Mouse (Mus musculus): ENCODE measurements around the gene Mfsd5. TPM values are rescaled to one million over a fixed set of nuclear protein-coding genes. Genes with fewer than 3 reads are reported as not detected.

Gene Mfsd5
- polyA plus RNA-seq, 1 experiment from 2014 or later = 80.4 TPM

DNA sequence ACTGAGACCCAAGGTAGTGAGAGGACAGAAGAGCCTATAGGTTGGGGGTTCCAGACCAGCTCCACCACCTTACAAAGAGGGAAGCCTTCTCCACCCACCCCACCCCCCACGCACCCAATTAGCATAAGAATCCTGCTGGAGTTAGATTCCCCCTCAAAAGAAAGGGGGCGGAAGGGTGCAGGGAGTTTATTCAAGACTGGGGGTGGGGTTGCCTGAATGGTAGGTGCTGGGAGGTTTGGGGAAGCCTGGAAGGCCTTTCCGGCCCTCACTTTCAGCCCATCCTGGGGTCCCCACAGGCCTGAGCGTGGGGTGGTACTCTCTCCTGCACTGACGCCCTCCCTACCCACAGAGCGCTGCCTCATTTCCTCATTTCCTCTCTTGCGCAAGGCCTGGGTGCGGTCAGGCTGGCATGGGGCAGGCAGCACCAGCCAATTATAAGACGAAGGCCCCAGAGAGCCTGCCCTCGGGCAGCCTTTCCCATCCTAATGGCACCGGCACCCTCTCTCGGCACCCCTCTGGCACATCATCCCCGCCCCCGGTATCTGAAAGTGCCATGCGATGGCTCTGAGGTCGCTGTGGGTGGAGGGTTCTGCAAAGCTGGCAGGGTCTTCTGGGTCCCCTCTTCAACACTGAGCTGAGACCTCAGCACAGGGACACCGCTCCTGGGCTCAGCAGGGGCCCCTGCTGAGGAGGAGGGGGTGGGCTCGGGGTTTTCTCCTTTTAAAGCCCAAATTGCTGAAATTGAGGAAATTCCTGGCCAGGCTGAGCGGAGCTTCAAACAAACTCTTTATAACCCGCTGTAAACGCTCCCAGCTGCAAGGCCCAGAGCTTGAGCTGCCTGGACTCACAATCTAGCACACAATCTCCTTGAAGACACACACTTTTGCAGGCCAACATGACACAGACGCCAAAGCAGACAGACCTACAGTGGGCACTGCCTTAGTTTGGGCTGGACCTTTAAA lies 35.7 kb upstream of the Mfsd5 start:
- Histone ChIP-seq H3K9ac (ENCODE audit: low read depth, low read length) (peak overlapping the region; percentile 37; the same call in 1 of the 2 replicates), H3K9me3 (ENCODE audit: control insufficient read depth) (no peaks in the 10 kb centered on the region), H3K4me3 (ENCODE audit: low read depth, low read length) (peak overlapping the region; percentile 75), H3K27me3 (replicated peaks; ENCODE audit: control insufficient read depth, insufficient read depth, low read length) (no peaks in the 10 kb centered on the region), H3K4me1 (replicated peaks; ENCODE audit: control insufficient read depth, insufficient read depth, low read length) (peaks cover 8% of the 10 kb centered on the region), H3K36me3 (ENCODE audit: control insufficient read depth, insufficient read depth) (peaks cover 6% of the 10 kb centered on the region; the same call in 1 of the 2 replicates), H3K27ac (ENCODE audit: low read depth, low read length) (peak overlapping the region; percentile 35; the same call in 1 of the 2 replicates), H3K4me2 (replicated peaks; ENCODE audit: low read depth) (peak overlapping the region; percentile 97)
- 19% methylated on average over 22 of the region's 22 CpGs for WGBS
- peak; percentile 26 for ATAC-seq
- TF ChIP-seq CTCF (IDR thresholded peaks at IDR 0.05; ENCODE audit: low read depth) = no peak

DNA sequence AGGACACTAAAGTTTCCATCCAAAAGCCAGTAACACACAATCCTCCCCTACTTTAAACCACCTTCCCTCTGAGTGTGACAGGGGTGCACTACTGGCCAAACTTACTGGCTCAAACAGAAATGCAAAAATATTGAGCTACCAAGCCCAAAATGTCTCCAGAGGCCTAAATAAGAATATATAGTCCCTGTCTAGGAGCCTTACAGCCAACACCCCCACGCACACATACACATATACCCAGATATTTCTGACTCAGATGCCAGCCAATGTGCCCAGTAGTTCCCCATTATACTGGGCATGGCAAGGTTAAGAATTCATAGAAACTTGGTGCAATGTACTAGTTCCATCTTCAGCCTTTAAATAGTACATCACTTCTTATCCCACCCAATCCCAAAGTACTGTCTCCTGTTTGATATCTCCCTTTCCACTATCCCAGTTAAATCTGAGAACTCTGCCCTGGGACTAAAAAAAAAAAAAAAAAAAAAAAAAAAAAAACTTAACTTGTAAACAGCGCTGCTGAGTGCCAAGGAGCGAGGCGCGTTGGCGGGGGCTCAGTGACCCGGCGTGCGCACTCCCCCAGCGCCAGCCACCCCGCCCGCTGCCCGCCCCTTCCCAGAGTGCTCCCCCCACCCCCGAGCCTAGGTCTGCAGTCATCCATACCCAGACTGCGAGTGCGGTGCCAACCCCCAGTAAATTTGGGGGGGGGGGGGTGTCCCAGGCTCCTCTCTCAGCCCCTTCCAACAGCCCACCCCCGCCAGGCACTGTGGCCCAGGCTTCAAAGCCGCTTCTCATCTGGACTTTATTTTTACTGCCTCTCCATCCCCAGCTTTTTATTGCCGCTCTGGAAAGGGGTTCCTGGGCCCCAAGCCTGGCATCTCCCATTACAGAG lies 34.7 kb upstream of the Mfsd5 start:
- H3K9ac ChIP-seq (ENCODE audit: low read depth, low read length) = peak overlapping the region; percentile 68; the same call in 1 of the 2 replicates
- no peaks in the 10 kb centered on the region for H3K9me3 ChIP-seq (ENCODE audit: control insufficient read depth)
- H3K27me3 ChIP-seq (replicated peaks; ENCODE audit: control insufficient read depth, insufficient read depth, low read length) = no peaks in the 10 kb centered on the region
- no peak for ATAC-seq
- H3K4me2 ChIP-seq (replicated peaks; ENCODE audit: low read depth) = peak overlapping the region; percentile 97
- no peak for TF ChIP-seq CTCF (IDR thresholded peaks at IDR 0.05; ENCODE audit: low read depth)
- no peaks in the 10 kb centered on the region for H3K36me3 ChIP-seq (ENCODE audit: control insufficient read depth, insufficient read depth)
- H3K4me3 ChIP-seq (ENCODE audit: low read depth, low read length) = peak overlapping the region; percentile 75
- 8% methylated on average over 18 of the region's 19 CpGs for WGBS
- peaks cover 11% of the 10 kb centered on the region for H3K4me1 ChIP-seq (replicated peaks; ENCODE audit: control insufficient read depth, insufficient read depth, low read length)
- peak overlapping the region; percentile 23; the same call in 1 of the 2 replicates for H3K27ac ChIP-seq (ENCODE audit: low read depth, low read length)

DNA sequence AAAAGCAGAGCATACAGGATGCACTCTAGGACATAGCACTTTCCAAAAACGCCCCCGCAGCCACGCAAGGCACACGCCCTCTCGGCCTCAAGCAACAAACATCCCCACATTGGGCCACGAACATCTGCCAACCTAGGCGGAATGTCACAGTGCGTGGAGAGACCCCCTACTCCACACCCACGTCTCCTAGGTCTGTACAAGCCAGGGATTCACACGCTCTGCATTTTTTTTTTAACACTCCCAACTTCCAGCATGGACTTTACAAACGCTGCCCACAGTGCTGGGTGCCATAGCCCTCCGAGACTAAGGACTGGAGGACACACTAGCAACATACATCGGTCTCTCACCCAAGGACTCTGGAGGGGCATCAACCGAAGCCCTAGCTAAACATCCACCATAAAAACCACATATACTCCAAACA lies 33.8 kb upstream of the Mfsd5 start:
- H3K27me3 ChIP-seq (replicated peaks; ENCODE audit: control insufficient read depth, insufficient read depth, low read length) = no peaks in the 10 kb centered on the region
- peaks cover 13% of the 10 kb centered on the region for H3K4me1 ChIP-seq (replicated peaks; ENCODE audit: control insufficient read depth, insufficient read depth, low read length)
- no peak for ATAC-seq
- peak overlapping the region; percentile 75 for H3K4me3 ChIP-seq (ENCODE audit: low read depth, low read length)
- no peaks in the 10 kb centered on the region for H3K9me3 ChIP-seq (ENCODE audit: control insufficient read depth)
- no peaks in the 10 kb centered on the region for H3K36me3 ChIP-seq (ENCODE audit: control insufficient read depth, insufficient read depth)
- H3K27ac ChIP-seq (ENCODE audit: low read depth, low read length) = peak overlapping the region; percentile 91
- TF ChIP-seq CTCF (IDR thresholded peaks at IDR 0.05; ENCODE audit: low read depth) = no peak
- peak overlapping the region; percentile 97 for H3K4me2 ChIP-seq (replicated peaks; ENCODE audit: low read depth)
- peak overlapping the region; percentile 68 for H3K9ac ChIP-seq (ENCODE audit: low read depth, low read length)
- WGBS = 3% methylated on average over 14 of the region's 14 CpGs

DNA sequence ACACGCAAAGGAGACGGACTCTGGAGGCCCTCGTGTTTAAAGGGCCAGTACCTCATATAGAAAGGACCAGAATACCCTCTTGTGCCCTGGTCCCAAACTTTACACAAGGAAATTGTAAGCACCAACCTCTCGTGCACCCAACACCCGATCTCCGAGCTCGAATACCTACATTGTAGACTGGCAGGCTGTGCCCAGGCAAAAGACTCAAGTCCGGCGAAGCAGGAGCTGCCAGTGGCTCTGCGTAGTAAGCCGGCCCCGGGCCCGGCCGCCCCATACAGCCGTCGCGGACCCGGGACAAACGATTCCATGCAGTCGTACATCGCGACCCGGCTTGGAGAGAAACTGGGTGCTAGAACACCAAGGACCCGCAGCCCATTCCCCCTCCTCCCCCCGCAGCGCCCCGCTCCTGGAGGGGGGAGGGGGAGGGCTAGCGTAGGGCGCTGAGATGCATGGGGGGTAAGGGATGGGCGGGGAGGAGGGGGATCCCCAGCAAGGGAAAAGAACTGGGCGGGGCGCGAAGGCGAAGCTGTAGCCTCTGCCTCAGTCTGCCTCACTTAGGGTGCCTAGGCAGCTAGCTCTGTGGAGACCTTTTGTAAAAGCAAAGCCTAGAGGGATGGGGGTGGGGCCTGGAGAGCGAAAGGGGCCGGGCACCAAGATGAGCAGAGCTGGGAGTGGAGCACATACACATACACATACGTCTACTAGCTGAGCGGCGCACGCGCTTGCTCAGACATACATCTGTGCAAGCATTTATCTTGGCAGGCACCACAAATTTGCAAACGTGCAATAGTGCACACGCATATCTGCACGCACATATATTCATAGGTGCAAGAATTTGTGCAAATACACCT lies 33.1 kb upstream of the Mfsd5 start:
- H3K9me3 ChIP-seq (ENCODE audit: control insufficient read depth) = no peaks in the 10 kb centered on the region
- peak overlapping the region; percentile 97 for H3K4me2 ChIP-seq (replicated peaks; ENCODE audit: low read depth)
- WGBS = under 1% methylated on average over 40 of the region's 44 CpGs
- peaks cover 13% of the 10 kb centered on the region for H3K4me1 ChIP-seq (replicated peaks; ENCODE audit: control insufficient read depth, insufficient read depth, low read length)
- peak; percentile 65 for ATAC-seq
- H3K27me3 ChIP-seq (replicated peaks; ENCODE audit: control insufficient read depth, insufficient read depth, low read length) = no peaks in the 10 kb centered on the region
- H3K4me3 ChIP-seq (ENCODE audit: low read depth, low read length) = peak overlapping the region; percentile 75
- no peak for TF ChIP-seq CTCF (IDR thresholded peaks at IDR 0.05; ENCODE audit: low read depth)
- peak overlapping the region; percentile 68 for H3K9ac ChIP-seq (ENCODE audit: low read depth, low read length)
- no peaks in the 10 kb centered on the region for H3K36me3 ChIP-seq (ENCODE audit: control insufficient read depth, insufficient read depth)
- H3K27ac ChIP-seq (ENCODE audit: low read depth, low read length) = peak overlapping the region; percentile 91

DNA sequence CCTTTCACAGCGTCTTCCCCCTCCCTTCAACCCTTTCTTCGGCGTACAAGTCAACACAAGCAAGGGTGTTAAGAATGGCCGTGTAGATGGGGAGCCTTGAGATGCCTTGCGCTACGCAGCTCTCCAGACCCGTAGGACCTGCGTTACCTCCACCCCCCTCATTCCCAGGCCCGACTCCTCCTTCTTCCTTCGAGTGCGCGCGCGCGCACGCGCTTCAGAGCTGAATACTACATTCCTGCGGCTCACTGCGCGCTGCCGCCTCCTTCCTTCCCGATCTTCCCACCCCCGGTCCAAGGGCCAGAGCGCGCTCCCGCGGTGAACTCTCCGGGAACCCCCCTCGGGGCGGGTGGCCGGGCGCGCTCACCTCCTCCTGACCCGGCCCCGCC lies 32.4 kb upstream of the Mfsd5 start:
- WGBS = under 1% methylated on average over 32 of the region's 35 CpGs
- no peaks in the 10 kb centered on the region for H3K9me3 ChIP-seq (ENCODE audit: control insufficient read depth)
- peak; percentile 79 for ATAC-seq
- H3K4me1 ChIP-seq (replicated peaks; ENCODE audit: control insufficient read depth, insufficient read depth, low read length) = peaks cover 13% of the 10 kb centered on the region
- H3K9ac ChIP-seq (ENCODE audit: low read depth, low read length) = peak overlapping the region; percentile 47
- peak overlapping the region; percentile 91 for H3K27ac ChIP-seq (ENCODE audit: low read depth, low read length)
- peak overlapping the region; percentile 75 for H3K4me3 ChIP-seq (ENCODE audit: low read depth, low read length)
- H3K27me3 ChIP-seq (replicated peaks; ENCODE audit: control insufficient read depth, insufficient read depth, low read length) = no peaks in the 10 kb centered on the region
- no peak; the same call in 1 of the 2 replicates for TF ChIP-seq CTCF (IDR thresholded peaks at IDR 0.05; ENCODE audit: low read depth)
- no peaks in the 10 kb centered on the region for H3K36me3 ChIP-seq (ENCODE audit: control insufficient read depth, insufficient read depth)
- peak overlapping the region; percentile 97 for H3K4me2 ChIP-seq (replicated peaks; ENCODE audit: low read depth)
